Mouse (Mus musculus): ENCODE measurements around the gene Tctex1d4. TPM values are rescaled to one million over a fixed set of nuclear protein-coding genes. Genes with fewer than 3 reads are reported as not detected.

Gene Tctex1d4
- total RNA-seq (2023): 1 to 10 TPM; 1.5 to 3.1 TPM

GRCm38 (mm10) chr4:117126675-117127290 is at the start of gene Tctex1d4:
Gene Tctex1d4 (plus strand): TSS chr4:117126794.

GRCm38 (mm10) chr4:117095551-117096452 is 30.8 kb upstream of the Tctex1d4 start, which contains the start of gene Ptch2:
Gene Ptch2 (plus strand): TSS chr4:117096075.

DNA sequence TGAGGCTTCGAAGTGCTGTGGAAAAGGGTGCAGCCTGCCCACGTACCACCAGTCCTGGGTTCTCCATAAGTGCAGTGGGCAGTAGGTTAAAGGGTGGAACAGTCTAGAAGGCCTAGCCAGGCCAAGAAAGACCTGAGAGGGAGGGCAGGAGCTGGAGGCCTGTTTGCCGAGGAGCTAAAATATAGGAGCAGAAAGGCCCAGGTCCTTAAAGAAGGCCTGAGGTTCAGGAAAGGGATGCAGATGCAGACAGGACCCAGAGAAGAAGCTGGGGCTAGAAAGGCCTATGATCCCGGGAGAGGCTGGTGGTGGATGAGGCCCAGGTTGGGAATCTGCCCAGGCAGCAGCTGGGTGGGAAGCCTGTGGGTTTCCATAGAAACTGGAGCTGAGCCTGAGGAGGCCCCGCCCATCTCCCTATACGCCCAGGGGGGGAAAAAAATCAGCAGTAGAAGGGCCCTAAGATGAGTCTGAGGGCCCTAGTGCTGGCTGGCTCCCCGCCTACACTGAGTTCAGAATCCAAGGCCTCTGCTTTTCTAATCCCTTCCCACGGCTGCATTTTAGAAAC is 1.2 kb upstream of the Tctex1d4 start, which contains the start of gene Btbd19:
Gene Btbd19, minus strand, starts transcription at position 378 of the 562 bp plus-strand sequence.

DNA sequence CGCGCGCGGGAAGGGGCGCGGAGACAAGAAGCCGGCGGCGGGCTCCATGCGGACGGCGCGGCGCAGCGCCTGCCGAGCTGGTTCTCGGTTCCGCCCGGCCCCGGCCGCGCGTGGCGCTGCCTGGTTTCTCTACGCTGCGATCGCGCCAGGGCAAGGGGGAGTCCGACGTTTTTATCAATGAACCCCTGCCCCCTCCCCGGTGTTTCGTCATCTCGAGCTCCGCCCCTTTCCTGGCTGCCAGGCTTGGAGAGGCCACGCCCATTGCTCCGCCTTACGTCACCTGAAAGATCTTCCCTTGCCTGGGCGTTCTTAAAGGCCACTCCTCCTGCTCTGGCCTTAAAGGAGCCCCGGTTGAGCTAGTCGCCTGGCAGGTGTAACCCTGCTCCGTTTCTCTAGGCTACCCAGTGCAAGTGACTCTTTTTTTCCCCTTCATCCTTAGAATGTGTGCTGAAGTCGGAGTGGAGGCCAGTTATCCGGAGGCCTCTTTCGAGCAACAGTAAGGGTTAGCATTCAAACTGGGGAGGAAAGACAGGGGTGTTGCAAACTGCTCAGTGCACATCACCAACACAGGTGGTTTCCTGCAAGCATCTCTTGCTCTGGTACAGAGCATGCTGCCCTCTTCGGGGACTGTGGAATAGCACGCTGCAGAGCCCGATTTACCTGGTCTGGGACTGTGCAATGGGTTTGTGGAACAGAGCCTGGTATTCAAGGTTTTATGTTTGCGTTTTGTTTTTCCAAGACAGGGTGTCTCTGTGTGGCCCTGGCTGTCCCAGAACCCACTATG is 7.4 kb downstream of the Tctex1d4 start, which contains the start of gene Plk3:
Gene Plk3, minus strand, starts transcription at position 147 of the 784 bp plus-strand sequence.

GRCm38 (mm10) chr4:117155792-117156355 is 29.3 kb downstream of the Tctex1d4 start, which contains the start of gene Rps8:
Gene Rps8 (minus strand): TSS chr4:117156243.

Other genes starting within 250 kb of the Tctex1d4 start
- gene Zswim5, start 249.4 kb upstream of the Tctex1d4 start, total RNA-seq (2023): under 1 TPM in 1 of 2 experiments, not detected in 1; 0.07 TPM
- gene Urod, start 132.4 kb upstream of the Tctex1d4 start, total RNA-seq (2023): 10 to 100 TPM; 43.9 to 63.0 TPM
- gene Hectd3, start 131.5 kb upstream of the Tctex1d4 start, total RNA-seq (2023): 10 to 100 TPM; 31.7 to 35.4 TPM
- gene Eif2b3, start 107.4 kb upstream of the Tctex1d4 start, total RNA-seq (2023): 1 to 10 TPM; 6.9 to 9.4 TPM
- gene Ptch2, start 30.7 kb upstream of the Tctex1d4 start, total RNA-seq (2023): 1 to 10 TPM; 3.0 to 3.2 TPM
- 10 to 100 TPM; 40.8 to 55.3 TPM for gene Btbd19, start 1.1 kb upstream of the Tctex1d4 start, total RNA-seq (2023)
- 100 to 1,000 TPM; 242 to 273 TPM for gene Plk3, start 7.2 kb downstream of the Tctex1d4 start, total RNA-seq (2023)
- 100 to 1,000 TPM; 709 to 723 TPM for gene Rps8, start 29.4 kb downstream of the Tctex1d4 start, total RNA-seq (2023)
- 10 to 100 TPM; 24.1 to 26.3 TPM for gene Kif2c, start 55.8 kb downstream of the Tctex1d4 start, total RNA-seq (2023)
- 1 to 10 TPM in 1 of 2 experiments, under 1 TPM in 1; 0.60 to 1.4 TPM for gene Tmem53, start 125.2 kb downstream of the Tctex1d4 start, total RNA-seq (2023)
- not detected for gene Armh1, start 125.3 kb downstream of the Tctex1d4 start, total RNA-seq (2023)